Mouse (Mus musculus) induced T-regulatory cell, adult 2 months (primary cell): ENCODE measurements around the gene Susd4.

Experiments used
- DNase-seq: peaks from one replicate; pipeline ENCODE4 v3.0.0-alpha.2; 2012; ENCODE audit warnings: low read depth

Gene Susd4

GRCm38 (mm10) chr1:182763716-182764461, at the start of gene Susd4:
Susd4 (plus strand) TSS chr1:182763860.
- DNase-seq, result peak; percentile 66

GRCm38 (mm10) chr1:182714236-182714935, 49.3 kb upstream of the Susd4 start:
- DNase-seq, result no peak

GRCm38 (mm10) chr1:182727541-182727940, 36.1 kb upstream of the Susd4 start:
- no peak for DNase-seq

- no peak for DNase-seq
Measured at GRCm38 (mm10) chr1:182729002-182729401, 34.7 kb upstream of the Susd4 start.

GRCm38 (mm10) chr1:182732695-182733094, 31.0 kb upstream of the Susd4 start:
- DNase-seq, result no peak

GRCm38 (mm10) chr1:182735891-182736290, 27.8 kb upstream of the Susd4 start:
- no peak for DNase-seq

GRCm38 (mm10) chr1:182747081-182747480, 16.6 kb upstream of the Susd4 start:
- no peak for DNase-seq

- DNase-seq, result no peak
Measured at GRCm38 (mm10) chr1:182747834-182748233, 15.8 kb upstream of the Susd4 start.

GRCm38 (mm10) chr1:182749080-182749479, 14.6 kb upstream of the Susd4 start, which contains the start of gene Ccdc185:
Ccdc185 (minus strand) TSS chr1:182749180.
- DNase-seq, result no peak

GRCm38 (mm10) chr1:182751301-182751700, 12.4 kb upstream of the Susd4 start:
- DNase-seq, result no peak

GRCm38 (mm10) chr1:182753694-182754093, 10.0 kb upstream of the Susd4 start:
- DNase-seq, result no peak

GRCm38 (mm10) chr1:182754865-182755264, 8.8 kb upstream of the Susd4 start:
- no peak for DNase-seq

GRCm38 (mm10) chr1:182758783-182759182, 4.9 kb upstream of the Susd4 start:
- DNase-seq, result no peak

- DNase-seq, result peak; percentile 3
Measured at GRCm38 (mm10) chr1:182763191-182763715, 407 bp upstream of the Susd4 start.

GRCm38 (mm10) chr1:182764541-182765281, 1.1 kb downstream of the Susd4 start:
- DNase-seq, result peak; percentile 7

- no peak for DNase-seq
Measured at GRCm38 (mm10) chr1:182775576-182775975, 11.9 kb downstream of the Susd4 start.

GRCm38 (mm10) chr1:182776749-182777410, 13.2 kb downstream of the Susd4 start:
- no peak for DNase-seq

GRCm38 (mm10) chr1:182778225-182778624, 14.6 kb downstream of the Susd4 start:
- DNase-seq, result no peak

GRCm38 (mm10) chr1:182779024-182779520, 15.4 kb downstream of the Susd4 start:
- DNase-seq, result no peak

GRCm38 (mm10) chr1:182783774-182784173, 20.1 kb downstream of the Susd4 start:
- no peak for DNase-seq

GRCm38 (mm10) chr1:182784784-182785183, 21.1 kb downstream of the Susd4 start:
- no peak for DNase-seq

GRCm38 (mm10) chr1:182785504-182785903, 21.8 kb downstream of the Susd4 start:
- DNase-seq, result no peak
